Mouse (Mus musculus): Measurements from ENCODE around the gene Mms22l. TPM values are rescaled to one million over a fixed set of nuclear protein-coding genes. Genes with fewer than 3 reads are reported as not detected.
"Not testable (repeated sequence)": the region's sequence is repeated elsewhere in the genome, so short reads cannot be mapped to it uniquely, and the experiment has no call there.

The Mms22l gene
- polyA plus RNA-seq (2016; fragmentation: Nextera tagmentation; extraction: Ambion mirVana), result 41.0 and 43.6 TPM in 2 replicates

DNA sequence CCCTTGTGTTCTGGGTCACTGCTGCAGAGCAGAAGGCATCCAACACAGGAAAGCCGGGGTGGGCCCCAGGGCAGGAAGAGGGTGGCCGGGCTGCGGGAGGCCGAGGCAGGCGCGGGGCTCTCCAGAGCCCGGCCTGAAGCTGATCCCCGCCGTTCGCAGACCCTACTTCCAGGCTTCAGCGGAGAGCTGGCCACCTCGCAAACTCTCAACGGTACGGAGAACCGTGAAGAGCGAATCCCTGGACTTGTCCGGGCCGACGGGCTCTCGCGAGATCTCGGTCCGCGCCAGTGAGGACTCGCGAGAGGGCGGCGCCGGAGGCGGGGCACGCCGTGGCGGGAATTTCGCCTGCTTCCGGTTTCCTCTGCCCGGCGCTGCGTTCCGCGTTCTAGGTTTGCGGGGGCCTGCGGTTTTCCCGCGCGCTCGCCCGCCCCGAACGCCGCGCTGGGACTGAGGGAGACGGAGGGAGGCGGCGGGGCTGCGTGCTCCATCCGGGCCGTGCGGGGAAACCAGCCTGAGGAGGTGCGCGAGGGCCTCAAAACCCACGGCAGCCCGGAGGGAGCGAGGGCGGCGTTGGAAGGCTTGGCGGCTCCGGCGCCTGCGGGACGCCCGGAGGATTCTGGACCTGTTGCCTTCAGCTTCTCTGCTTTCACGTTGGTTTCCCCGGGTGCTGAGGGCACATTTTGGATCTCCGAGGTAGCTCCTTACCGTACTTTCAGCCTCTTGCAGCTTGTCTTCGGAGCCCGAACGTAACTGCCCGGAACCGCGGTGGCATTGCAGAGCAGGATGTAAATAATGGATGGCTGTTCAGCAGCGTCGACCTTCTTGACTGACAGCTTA lies at the start of gene Mms22l:
Gene Mms22l (plus strand): TSS at position 336 of the 837 bp plus-strand sequence.
- no peaks in the 10 kb centered on the region for H3K9me3 ChIP-seq
- H3K36me3 ChIP-seq (replicated peaks), result peaks cover 32% of the 10 kb centered on the region
- H3K4me3 ChIP-seq, result peak within 1 kb of the TSS; percentile 84
- H3K27ac ChIP-seq (replicated peaks), result peak within 1 kb of the TSS; percentile 97
- no peaks in the 10 kb centered on the region for H3K27me3 ChIP-seq (replicated peaks; ENCODE audit: low read depth, poor library complexity, severe bottlenecking)
- H3K4me1 ChIP-seq, result peaks cover 11% of the 10 kb centered on the region
- peak; percentile 96 for DNase-seq (ENCODE audit: low spot score)
- under 1% methylated on average over 83 of the region's 83 CpGs for WGBS

DNA sequence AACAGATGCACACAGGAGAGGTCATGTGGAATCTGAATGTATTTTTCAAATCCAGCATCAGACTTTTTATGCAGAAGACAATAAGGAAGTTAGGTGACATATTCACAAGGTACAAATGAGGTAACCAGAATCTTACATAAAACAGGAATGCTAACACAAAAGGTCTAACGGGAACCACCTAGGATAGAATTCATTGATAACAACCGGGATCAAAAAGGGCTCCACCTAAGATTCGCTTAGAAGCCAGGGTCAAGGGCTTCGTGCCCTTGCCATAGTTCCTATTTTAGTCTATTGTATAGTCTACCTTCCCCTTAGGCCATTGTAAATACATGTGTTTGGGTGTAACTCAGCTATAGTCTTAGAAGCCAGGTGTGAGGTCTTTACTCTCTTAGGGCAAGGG lies 12.2 kb upstream of the Mms22l start:
- not testable (repeated sequence) for H3K9me3 ChIP-seq; H3K36me3 ChIP-seq (replicated peaks); H3K27me3 ChIP-seq (replicated peaks; ENCODE audit: low read depth, poor library complexity, severe bottlenecking); H3K4me3 ChIP-seq; H3K27ac ChIP-seq (replicated peaks); H3K4me1 ChIP-seq; DNase-seq (ENCODE audit: low spot score)
- 97% methylated on average over 4 of the region's 4 CpGs for WGBS

DNA sequence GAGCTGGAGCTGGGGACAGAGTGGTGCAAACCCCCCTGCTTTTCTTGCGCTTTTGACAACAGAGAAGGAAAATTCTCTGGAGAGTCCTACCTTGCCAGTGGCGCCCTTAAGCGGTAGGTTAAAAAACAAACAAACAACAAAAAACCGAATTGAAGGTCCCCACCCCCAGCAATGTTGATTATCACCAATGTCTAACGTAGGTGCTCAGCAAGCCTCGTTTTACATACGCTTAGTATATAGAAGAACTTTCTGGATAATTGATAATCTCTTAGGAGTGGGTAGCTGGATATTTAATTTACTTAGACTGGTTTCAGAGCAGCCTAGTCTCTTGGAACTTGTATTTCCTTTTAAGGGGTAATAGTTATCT lies 685 bp downstream of the Mms22l start:
- Histone ChIP-seq H3K9me3 (no peaks in the 10 kb centered on the region), H3K4me3 (peak overlapping the region; percentile 84), H3K27ac (replicated peaks) (peak overlapping the region; percentile 97), H3K27me3 (replicated peaks; ENCODE audit: low read depth, poor library complexity, severe bottlenecking) (no peaks in the 10 kb centered on the region), H3K4me1 (peaks cover 11% of the 10 kb centered on the region), H3K36me3 (replicated peaks) (peaks cover 36% of the 10 kb centered on the region)
- under 1% methylated on average over 7 of the region's 7 CpGs for WGBS
- DNase-seq (ENCODE audit: low spot score), result no peak

DNA sequence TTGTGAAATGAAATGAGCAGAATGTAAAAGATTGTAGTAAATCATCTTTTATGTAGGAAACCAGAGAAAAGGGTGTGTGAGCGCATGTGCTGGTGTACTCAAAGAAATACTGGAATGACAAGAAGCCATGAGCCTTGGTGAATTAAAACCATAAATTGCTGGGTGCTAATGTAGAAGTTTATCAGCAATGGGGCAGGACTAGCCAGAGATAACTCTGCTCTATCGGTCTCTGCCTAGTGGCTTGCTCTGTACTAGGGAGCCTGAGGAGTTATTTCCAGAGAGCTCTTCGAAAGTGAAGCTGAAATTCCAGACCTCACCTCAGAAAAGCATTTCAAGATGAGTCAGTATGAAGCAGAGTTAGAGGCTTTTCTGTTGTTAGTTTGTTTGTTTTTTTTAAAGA lies 12.9 kb downstream of the Mms22l start:
- whole genome bisulfite sequencing, result 96% methylated on average over 3 of the region's 3 CpGs
- H3K27ac ChIP-seq (replicated peaks), result no peak overlapping the region
- H3K36me3 ChIP-seq (replicated peaks), result peaks cover 89% of the 10 kb centered on the region
- no peak overlapping the region for H3K4me3 ChIP-seq
- H3K9me3 ChIP-seq, result no peaks in the 10 kb centered on the region
- no peaks in the 10 kb centered on the region for H3K27me3 ChIP-seq (replicated peaks; ENCODE audit: low read depth, poor library complexity, severe bottlenecking)
- no peaks in the 10 kb centered on the region for H3K4me1 ChIP-seq
- no peak for DNase-seq (ENCODE audit: low spot score)

DNA sequence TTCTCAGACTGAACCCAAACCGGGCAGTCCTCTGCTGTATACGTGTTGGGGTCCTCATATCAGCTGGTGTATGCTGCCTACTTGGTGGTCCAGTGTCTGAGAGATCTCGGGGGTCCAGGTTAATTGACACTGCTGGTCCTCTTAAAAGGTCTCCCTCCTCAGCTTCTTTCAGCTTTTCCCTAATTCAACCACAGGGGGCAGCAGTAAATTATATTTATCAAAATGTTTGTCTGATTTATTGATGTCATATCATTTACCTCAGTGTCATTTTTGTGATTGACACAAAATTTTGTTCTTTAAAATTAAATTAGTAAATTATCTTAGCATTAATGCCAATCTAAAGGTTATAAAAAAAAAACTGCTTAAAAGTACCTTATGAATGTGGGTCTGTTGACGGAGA lies 40.7 kb downstream of the Mms22l start:
- Histone ChIP-seq H3K36me3 (replicated peaks) (peaks cover 68% of the 10 kb centered on the region), H3K4me1 (no peaks in the 10 kb centered on the region), H3K27me3 (replicated peaks; ENCODE audit: low read depth, poor library complexity, severe bottlenecking) (no peaks in the 10 kb centered on the region), H3K27ac (replicated peaks) (no peak overlapping the region), H3K4me3 (no peak overlapping the region), H3K9me3 (no peaks in the 10 kb centered on the region)
- 82% methylated on average over 4 of the region's 4 CpGs for WGBS
- DNase-seq (ENCODE audit: low spot score), result no peak

DNA sequence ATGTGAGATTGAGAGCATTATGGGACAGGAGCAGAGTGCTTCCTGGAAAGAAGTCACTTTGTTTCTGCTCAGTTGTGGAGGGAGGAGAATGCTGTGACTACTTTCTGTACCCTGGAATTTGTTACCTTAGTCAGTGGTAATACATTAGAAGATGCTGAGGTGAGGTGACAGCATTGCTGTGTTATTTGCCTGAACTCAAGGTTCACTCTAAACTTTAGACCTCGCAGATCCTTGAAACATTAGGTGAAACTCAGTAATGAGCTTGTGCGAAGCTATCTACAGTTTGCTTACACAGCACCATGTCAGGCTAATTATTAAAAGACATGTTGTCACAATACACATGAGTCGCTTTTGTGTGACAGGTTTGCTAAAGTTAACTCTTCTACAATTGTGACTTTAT lies 47.2 kb downstream of the Mms22l start:
- Histone ChIP-seq H3K9me3 (no peaks in the 10 kb centered on the region), H3K4me1 (no peaks in the 10 kb centered on the region), H3K27me3 (replicated peaks; ENCODE audit: low read depth, poor library complexity, severe bottlenecking) (no peaks in the 10 kb centered on the region), H3K27ac (replicated peaks) (no peak overlapping the region), H3K4me3 (no peak overlapping the region), H3K36me3 (replicated peaks) (peaks cover 12% of the 10 kb centered on the region)
- no peak for DNase-seq (ENCODE audit: low spot score)
- WGBS, result 90% methylated on average over 3 of the region's 3 CpGs

DNA sequence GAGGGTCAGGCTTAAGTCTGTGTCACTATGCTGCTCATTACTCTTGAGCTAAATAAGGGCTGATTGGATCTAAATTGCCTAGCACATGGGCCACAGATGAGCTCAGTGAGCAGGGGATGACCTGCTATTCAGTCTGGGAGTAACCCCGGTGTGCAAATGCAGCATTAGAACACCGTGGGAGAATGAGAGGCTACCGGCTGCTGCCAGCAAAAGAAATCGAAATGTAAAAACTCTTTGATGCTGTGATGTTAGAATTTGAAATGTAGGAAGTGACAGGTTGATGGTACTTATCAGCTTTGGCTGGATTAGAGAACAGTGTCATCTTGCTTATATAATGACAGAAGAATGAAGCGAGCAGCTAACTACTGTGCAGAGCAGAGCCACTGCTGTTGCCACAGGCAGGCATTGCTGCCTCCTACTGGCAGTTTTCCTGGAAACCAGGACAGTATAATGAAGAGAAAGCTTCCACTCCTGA lies 48.5 kb downstream of the Mms22l start:
- H3K4me3 ChIP-seq, result no peak overlapping the region
- H3K27me3 ChIP-seq (replicated peaks; ENCODE audit: low read depth, poor library complexity, severe bottlenecking), result no peaks in the 10 kb centered on the region
- 64% methylated on average over 5 of the region's 5 CpGs for WGBS
- peaks cover 6% of the 10 kb centered on the region for H3K36me3 ChIP-seq (replicated peaks)
- DNase-seq (ENCODE audit: low spot score), result peak; percentile 14
- H3K27ac ChIP-seq (replicated peaks), result no peak overlapping the region
- no peaks in the 10 kb centered on the region for H3K9me3 ChIP-seq
- no peaks in the 10 kb centered on the region for H3K4me1 ChIP-seq

DNA sequence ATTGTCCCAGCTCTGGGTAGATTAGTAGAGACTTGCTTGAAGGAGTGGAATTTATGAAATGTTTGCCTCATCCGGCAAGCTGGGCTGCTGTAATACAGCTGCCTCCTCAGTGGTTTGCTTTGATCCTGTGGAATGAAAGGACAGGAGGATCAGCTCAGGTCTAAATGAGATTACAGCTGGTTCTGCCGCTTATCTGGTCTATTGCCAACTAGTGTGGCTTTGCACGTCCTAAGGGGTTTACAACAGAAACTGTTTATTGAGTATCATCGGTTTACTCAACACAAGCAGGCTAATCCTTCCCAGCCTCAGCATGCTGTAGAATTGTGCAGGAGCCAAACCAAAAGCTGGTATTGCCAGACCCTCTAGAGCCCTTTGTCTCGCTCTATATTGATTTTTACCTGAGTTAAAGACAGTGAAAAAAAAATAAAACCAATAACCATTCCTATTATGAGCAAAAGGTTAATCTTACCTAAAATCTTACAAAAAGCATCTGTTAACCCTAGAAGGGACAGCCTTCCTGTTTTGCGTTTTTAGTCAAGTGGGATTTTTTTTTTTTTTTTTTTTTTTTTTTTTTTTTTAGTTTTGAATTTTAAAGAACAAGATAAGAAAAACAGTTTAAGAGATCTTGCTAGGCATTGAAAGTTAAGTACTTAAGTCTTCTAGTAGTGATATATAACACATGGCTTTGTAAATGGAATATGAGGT lies 60.0 kb downstream of the Mms22l start:
- H3K27me3 ChIP-seq (replicated peaks; ENCODE audit: low read depth, poor library complexity, severe bottlenecking), result no peaks in the 10 kb centered on the region
- H3K4me3 ChIP-seq, result no peak overlapping the region
- H3K4me1 ChIP-seq, result no peaks in the 10 kb centered on the region
- no peaks in the 10 kb centered on the region for H3K9me3 ChIP-seq
- 53% methylated on average over 6 of the region's 6 CpGs for WGBS
- DNase-seq (ENCODE audit: low spot score), result no peak
- H3K36me3 ChIP-seq (replicated peaks), result peaks cover 6% of the 10 kb centered on the region; the same call in 1 of the 2 replicates
- H3K27ac ChIP-seq (replicated peaks), result no peak overlapping the region

DNA sequence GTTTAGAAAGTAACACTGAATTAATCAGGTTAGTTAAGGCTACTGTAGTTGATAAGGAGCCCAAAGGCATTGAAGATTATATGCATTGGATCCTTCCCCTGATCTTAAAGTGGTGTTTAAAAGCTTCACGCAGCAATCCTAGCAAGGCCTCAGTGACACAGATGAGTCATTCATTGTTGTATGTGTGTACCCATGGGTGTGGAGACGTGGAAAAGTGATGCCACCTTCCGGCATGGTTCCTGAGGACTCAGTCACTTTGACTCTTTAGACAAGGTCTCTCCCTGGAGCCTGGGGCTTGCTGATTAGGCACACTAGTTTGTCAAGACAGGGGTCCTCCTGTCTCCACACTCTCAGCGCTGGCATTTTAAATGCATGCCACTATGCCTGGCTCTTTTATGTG lies 60.9 kb downstream of the Mms22l start:
- Histone ChIP-seq H3K36me3 (replicated peaks) (no peaks in the 10 kb centered on the region), H3K4me3 (no peak overlapping the region), H3K9me3 (no peaks in the 10 kb centered on the region), H3K27ac (replicated peaks) (no peak overlapping the region), H3K4me1 (no peaks in the 10 kb centered on the region), H3K27me3 (replicated peaks; ENCODE audit: low read depth, poor library complexity, severe bottlenecking) (no peaks in the 10 kb centered on the region)
- 79% methylated on average over 4 of the region's 4 CpGs for WGBS
- no peak for DNase-seq (ENCODE audit: low spot score)

DNA sequence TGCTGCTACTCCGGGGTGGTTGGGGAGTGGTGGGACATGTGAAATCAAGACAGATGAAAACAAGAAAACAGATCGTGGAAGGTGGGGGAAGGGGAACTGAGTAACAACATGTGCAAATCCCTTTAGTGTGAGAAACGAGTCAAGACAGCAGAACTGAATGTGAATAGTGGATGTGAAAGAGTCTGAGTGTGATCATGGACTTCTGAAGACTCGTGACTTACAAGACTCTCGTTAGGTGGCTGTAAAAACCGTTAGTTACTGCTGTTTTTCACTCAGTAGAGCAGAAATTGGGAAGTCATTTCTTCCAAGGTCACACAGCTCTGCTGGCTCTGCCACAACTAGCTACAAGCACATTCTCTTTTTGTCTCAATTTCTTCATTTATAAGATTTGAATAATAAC lies 71.8 kb downstream of the Mms22l start:
- no peak for DNase-seq (ENCODE audit: low spot score)
- WGBS, result 75% methylated on average over 6 of the region's 6 CpGs
- no peak overlapping the region for H3K4me3 ChIP-seq
- peaks cover 3% of the 10 kb centered on the region; the same call in 1 of the 2 replicates for H3K36me3 ChIP-seq (replicated peaks)
- no peak overlapping the region for H3K27ac ChIP-seq (replicated peaks)
- no peaks in the 10 kb centered on the region for H3K4me1 ChIP-seq
- no peaks in the 10 kb centered on the region for H3K27me3 ChIP-seq (replicated peaks; ENCODE audit: low read depth, poor library complexity, severe bottlenecking)
- no peaks in the 10 kb centered on the region for H3K9me3 ChIP-seq

DNA sequence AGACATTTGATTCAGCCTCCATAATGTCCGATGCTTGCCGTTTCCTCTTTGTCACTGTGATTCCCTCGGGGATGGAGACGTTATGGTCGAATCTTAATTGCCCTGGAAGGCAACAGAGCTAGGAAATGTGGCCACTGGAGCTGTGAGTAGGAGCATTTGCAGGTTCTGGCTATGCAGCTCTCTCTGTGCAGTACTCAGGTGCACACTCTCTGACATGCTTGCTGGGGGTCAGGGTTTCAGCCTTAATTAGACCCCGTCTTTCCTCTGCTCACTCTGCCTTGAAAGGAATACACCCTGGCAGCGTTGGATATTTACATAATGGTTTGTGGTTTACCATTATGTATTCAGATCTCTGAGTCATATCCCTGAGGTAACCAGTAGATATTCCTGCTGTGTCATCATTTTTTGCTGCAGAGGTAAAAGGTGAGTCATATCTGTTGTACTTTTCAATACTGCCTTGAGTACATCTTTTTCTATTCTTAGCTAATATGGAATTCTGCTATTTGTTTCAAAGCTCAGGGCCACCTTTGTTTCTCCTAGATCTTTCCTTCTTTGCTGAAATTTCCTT lies 72.8 kb downstream of the Mms22l start:
- H3K36me3 ChIP-seq (replicated peaks), result peaks cover 3% of the 10 kb centered on the region; the same call in 1 of the 2 replicates
- H3K4me3 ChIP-seq, result no peak overlapping the region
- 88% methylated on average over 7 of the region's 7 CpGs for WGBS
- no peaks in the 10 kb centered on the region for H3K4me1 ChIP-seq
- no peak for DNase-seq (ENCODE audit: low spot score)
- H3K9me3 ChIP-seq, result no peaks in the 10 kb centered on the region
- no peaks in the 10 kb centered on the region for H3K27me3 ChIP-seq (replicated peaks; ENCODE audit: low read depth, poor library complexity, severe bottlenecking)
- no peak overlapping the region for H3K27ac ChIP-seq (replicated peaks)

DNA sequence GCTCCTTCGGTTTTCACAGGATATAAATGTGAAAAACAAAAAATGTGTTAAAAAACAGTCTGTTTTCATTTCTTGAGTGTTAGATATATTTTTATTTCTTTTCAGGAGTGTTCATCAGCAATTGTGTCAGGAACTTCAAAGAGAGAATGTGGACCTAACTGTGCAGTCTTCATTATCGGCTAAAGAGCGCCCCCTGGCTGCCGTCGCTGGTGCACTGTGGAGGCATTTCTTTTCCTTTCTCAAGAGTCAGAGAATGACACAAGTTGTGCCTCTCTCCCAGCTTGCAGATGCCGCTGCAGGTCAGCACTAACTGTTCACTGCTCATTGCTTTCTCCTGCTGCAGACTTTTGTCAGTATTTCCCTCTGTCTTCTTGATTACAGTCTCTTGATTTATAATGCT lies 78.0 kb downstream of the Mms22l start:
- no peak overlapping the region for H3K27ac ChIP-seq (replicated peaks)
- DNase-seq (ENCODE audit: low spot score), result peak; percentile 78
- peaks cover 39% of the 10 kb centered on the region for H3K36me3 ChIP-seq (replicated peaks)
- WGBS, result 22% methylated on average over 6 of the region's 6 CpGs
- H3K9me3 ChIP-seq, result peaks cover 5% of the 10 kb centered on the region; the same call in 1 of the 2 replicates
- no peaks in the 10 kb centered on the region for H3K4me1 ChIP-seq
- no peak overlapping the region for H3K4me3 ChIP-seq
- H3K27me3 ChIP-seq (replicated peaks; ENCODE audit: low read depth, poor library complexity, severe bottlenecking), result no peaks in the 10 kb centered on the region
